Mouse (Mus musculus): ENCODE data around the gene Fzd2.

DNA sequence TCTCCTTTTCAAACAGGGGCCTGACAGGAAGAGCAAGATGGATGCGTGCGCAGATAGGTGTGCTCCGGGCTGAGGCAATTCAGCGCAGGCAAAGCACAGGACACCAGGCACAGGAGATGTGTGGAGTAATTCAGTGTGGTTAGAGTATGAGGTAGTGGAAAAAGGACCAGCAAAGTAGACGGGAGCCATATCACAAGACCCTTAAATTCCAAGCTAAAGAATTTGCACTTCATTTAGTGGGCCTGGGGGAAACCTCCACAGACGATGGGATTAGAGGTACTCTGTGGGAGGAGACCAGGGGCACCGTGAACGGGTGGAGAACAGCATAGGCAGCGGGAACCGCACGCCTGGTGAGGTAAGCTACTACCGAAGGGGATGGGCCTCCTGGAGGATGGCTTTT, 43.7 kb downstream of the Fzd2 start:
- TF ChIP-seq CTCF (IDR thresholded peaks at IDR 0.05; ENCODE audit: control insufficient read depth, insufficient read depth, insufficient replicate concordance, low read depth, low read length) (no peak), POLR2A (IDR thresholded peaks at IDR 0.05; ENCODE audit: control insufficient read depth, low read depth, low read length) (no peak)

Data from testis, adult 2 months (tissue).